Mouse (Mus musculus) midbrain, embryonic 10.5 days (tissue): ENCODE measurements around the gene Lgi4. TPM values are rescaled to one million over a fixed set of nuclear protein-coding genes. Genes with fewer than 3 reads are reported as not detected.

Experiments used
- DNase-seq: peaks from one replicate; pipeline ENCODE4 v3.0.0-alpha.2; 2017; ENCODE audit warnings: low spot score
- H3K27ac ChIP-seq: fragments of 300-500 bp; sonication (generic); replicated peaks from 2 replicates; pipeline ENCODE4 v1.5.1; 2016; ENCODE audit warnings: mild to moderate bottlenecking
- H3K27me3 ChIP-seq: fragments of 300-500 bp; sonication (generic); 2 replicates; pipeline ENCODE4 v1.6.1; 2016; ENCODE audit warnings: low read depth, mild to moderate bottlenecking; ENCODE audit not compliant: poor library complexity, severe bottlenecking
- H3K36me3 ChIP-seq: fragments of 300-500 bp; sonication (generic); 2 replicates; pipeline ENCODE4 v1.6.1; 2016; ENCODE audit warnings: mild to moderate bottlenecking, moderate library complexity
- H3K4me1 ChIP-seq: fragments of 300-500 bp; sonication (generic); 2 replicates; pipeline ENCODE4 v1.6.1; 2016
- H3K4me3 ChIP-seq: fragments of 300-500 bp; sonication (generic); 2 replicates; pipeline ENCODE4 v1.5.1; 2016; ENCODE audit warnings: mild to moderate bottlenecking, moderate library complexity
- H3K9me3 ChIP-seq: fragments of 300-500 bp; sonication (generic); replicated peaks from 2 replicates; pipeline ENCODE4 v1.6.1; 2016; ENCODE audit warnings: mild to moderate bottlenecking
- WGBS: fragments of 180-500 bp; shearing (Covaris S2); methylation state at CpG from one replicate; pipeline ENCODE4 v1.1.7; 2016; 5-methylcytosine and 5-hydroxymethylcytosine counted together
- polyA plus RNA-seq: library from polyadenylated mRNA; unstranded; fragments of >200 nt; fragmentation: Nextera tagmentation; extraction: Ambion mirVana; gene quantifications from 2 replicates; pipeline ENCODE4 v1.2.1, GENCODE M21; 2016

Gene Lgi4
- polyA plus RNA-seq, 1 experiment from 2014 or later, result 1.2 TPM

DNA sequence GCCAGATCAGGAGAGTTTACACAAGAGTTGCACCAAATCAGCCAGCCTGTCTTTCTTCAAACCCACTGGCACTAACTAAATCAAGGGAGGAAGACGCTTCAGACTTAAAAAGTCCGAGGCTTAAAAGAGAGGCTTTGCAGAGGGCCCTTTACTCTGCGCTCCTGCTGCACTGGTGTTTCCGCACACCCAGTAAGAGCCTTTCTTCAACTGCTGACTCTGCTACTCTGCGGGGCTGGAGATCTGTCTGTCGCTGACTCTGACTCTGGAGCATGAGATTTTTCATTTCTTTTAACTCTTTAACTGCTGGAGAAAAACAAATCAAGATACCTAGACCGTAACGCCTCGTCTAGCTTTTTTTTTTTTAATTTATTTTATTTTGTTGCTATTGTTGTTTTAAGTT lies 25.0 kb downstream of the Lgi4 start:
- H3K27ac ChIP-seq, result 0 out of 2 replicates have a peak overlapping the region, but pooled peaks have one; percentile 2

DNA sequence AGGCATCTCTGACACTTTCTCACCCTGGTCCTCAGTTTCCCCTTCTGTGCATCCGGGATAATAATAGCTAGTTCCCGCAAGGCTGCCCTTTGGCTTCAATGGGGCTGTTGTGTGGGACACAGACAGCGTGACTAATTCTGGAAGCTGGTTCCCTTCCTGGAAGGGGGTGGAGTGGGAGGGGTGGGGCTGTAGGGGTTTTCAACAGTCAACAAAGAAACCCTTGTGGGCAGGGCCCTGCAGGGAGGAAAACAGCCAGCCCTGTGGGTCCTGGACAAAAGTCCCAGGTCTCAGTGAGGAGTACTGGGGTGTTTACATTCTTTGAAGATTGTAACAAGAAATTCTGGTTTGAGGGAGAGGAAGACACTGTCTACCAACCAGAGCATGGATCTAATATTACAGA lies 26.0 kb downstream of the Lgi4 start:
- H3K27ac ChIP-seq, result peak overlapping the region; percentile 55
- H3K36me3 ChIP-seq, result no peaks in the 10 kb centered on the region
- no peaks in the 10 kb centered on the region for H3K27me3 ChIP-seq
- H3K4me3 ChIP-seq, result no peak overlapping the region
- 31% methylated on average over 3 of the region's 3 CpGs for WGBS
- DNase-seq, result no peak
- H3K4me1 ChIP-seq, result peaks cover 24% of the 10 kb centered on the region
- H3K9me3 ChIP-seq, result peaks cover 3% of the 10 kb centered on the region; the same call in 1 of the 2 replicates

More for the DNA sequence above, 25.0 kb downstream of the Lgi4 start:
- no peak for DNase-seq
- no peak overlapping the region for H3K4me3 ChIP-seq
- no peaks in the 10 kb centered on the region for H3K27me3 ChIP-seq
- H3K4me1 ChIP-seq, result peaks cover 24% of the 10 kb centered on the region
- 72% methylated on average over 9 of the region's 9 CpGs for WGBS
- H3K36me3 ChIP-seq, result no peaks in the 10 kb centered on the region
- H3K9me3 ChIP-seq, result no peaks in the 10 kb centered on the region

DNA sequence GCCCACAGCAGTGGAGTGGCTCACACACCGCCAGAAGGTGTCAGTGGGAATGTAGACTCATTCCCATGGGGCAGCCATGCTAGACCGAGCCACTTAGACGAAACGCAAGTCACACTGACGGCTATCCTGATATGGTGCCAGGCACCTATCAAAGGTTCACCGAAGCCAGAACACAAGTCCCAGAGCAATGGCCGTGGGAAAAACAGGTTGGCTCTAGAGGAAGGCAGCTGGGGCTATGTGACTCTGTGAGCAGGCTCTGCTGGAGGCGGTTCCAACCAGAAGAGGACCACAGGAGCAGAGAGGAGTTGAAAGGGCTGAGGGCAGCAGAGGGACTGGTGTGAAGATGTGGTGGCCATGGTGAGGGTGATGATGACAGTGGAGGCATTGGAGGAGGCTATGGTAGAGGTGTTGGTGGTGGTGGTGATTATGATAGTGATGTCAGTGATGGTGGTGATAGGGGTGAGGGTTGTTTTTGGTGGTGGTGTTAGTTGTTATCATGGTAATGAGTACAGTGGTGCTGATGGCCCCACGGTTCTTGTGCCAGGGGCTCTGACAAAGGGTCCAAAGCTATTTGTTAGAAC lies 27.1 kb downstream of the Lgi4 start:
- H3K27ac ChIP-seq, result 0 out of 2 replicates have a peak overlapping the region, but pooled peaks have one; percentile 55
- WGBS, result 93% methylated on average over 9 of the region's 9 CpGs

DNA sequence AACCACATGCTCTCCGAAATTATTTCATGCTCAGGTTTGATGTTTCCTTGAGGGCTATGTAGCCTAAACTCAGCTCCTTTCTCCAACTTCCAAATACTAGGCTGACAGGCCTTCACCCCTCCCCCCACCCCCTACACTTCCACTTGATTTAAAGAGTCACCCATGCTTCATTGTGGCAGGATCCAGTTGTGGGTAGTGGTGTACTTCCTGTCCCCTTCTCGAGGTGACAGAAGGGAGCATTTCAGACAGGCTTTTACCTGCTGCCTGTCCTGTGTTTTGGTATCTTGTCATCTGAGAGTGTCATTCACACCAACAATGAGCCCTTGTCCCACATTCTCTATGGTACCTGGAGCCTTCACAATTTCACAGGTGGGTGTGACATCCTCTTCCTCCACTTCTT lies 28.1 kb downstream of the Lgi4 start:
- H3K27me3 ChIP-seq, result no peaks in the 10 kb centered on the region
- no peaks in the 10 kb centered on the region for H3K36me3 ChIP-seq
- DNase-seq, result no peak
- H3K4me1 ChIP-seq, result peaks cover 24% of the 10 kb centered on the region
- H3K27ac ChIP-seq, result no peak overlapping the region
- no peak overlapping the region for H3K4me3 ChIP-seq
- WGBS, result 77% methylated on average over 2 of the region's 2 CpGs
- H3K9me3 ChIP-seq, result peaks cover 3% of the 10 kb centered on the region; the same call in 1 of the 2 replicates

More for the DNA sequence above, 27.1 kb downstream of the Lgi4 start:
- Histone ChIP-seq H3K36me3 (no peaks in the 10 kb centered on the region), H3K9me3 (peaks cover 3% of the 10 kb centered on the region; the same call in 1 of the 2 replicates), H3K4me1 (peaks cover 24% of the 10 kb centered on the region), H3K27me3 (no peaks in the 10 kb centered on the region), H3K4me3 (no peak overlapping the region)
- no peak for DNase-seq

DNA sequence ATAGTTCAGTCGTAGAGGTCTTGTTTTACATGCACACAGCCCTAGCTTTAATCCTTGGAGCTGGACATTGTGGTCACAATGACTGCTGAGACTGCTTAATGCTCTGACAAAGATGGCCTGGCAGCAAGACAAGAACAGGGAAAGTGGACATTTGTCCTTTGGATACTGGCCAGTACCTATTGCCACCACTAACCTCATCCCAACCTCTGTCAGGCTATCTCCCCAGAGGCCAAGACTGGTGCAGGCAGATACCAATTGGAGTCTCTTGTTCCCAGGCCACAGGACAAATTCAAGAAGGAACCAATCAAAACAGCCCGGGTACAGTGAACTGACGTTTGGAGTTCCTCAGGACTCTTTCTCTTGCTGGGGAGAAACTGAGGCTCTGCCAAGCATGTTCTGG lies 29.1 kb downstream of the Lgi4 start:
- WGBS, result 82% methylated on average over 3 of the region's 3 CpGs
- peaks cover 18% of the 10 kb centered on the region for H3K4me1 ChIP-seq
- no peak for DNase-seq

DNA sequence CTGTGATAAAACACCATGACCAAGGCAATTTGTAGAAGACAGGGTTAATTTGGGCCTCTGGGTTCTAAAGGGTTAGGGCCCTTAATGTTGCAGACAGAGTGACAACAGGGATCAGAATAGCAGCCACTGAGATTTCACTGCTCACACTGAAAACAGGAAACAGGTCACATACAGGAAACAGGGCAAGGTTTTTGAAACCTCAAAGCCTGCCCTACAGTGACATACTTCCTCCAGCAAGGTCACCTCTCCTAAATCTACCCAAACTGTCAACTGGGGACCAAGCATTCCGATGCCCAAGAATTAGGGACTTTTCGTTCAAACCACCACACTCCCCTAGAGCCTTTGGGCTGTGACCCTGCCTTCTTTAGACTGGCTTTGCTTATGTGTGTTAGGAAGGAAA lies 30.6 kb downstream of the Lgi4 start:
- no peaks in the 10 kb centered on the region for H3K36me3 ChIP-seq
- H3K4me3 ChIP-seq, result no peak overlapping the region
- peaks cover 12% of the 10 kb centered on the region for H3K4me1 ChIP-seq
- WGBS, result 79% methylated on average over 2 of the region's 2 CpGs
- H3K9me3 ChIP-seq, result peaks cover 3% of the 10 kb centered on the region; the same call in 1 of the 2 replicates
- no peak overlapping the region for H3K27ac ChIP-seq
- H3K27me3 ChIP-seq, result no peaks in the 10 kb centered on the region
- no peak for DNase-seq

More for the DNA sequence above, 29.1 kb downstream of the Lgi4 start:
- Histone ChIP-seq H3K27me3 (no peaks in the 10 kb centered on the region), H3K36me3 (no peaks in the 10 kb centered on the region), H3K9me3 (peaks cover 3% of the 10 kb centered on the region; the same call in 1 of the 2 replicates), H3K27ac (no peak overlapping the region), H3K4me3 (no peak overlapping the region)

DNA sequence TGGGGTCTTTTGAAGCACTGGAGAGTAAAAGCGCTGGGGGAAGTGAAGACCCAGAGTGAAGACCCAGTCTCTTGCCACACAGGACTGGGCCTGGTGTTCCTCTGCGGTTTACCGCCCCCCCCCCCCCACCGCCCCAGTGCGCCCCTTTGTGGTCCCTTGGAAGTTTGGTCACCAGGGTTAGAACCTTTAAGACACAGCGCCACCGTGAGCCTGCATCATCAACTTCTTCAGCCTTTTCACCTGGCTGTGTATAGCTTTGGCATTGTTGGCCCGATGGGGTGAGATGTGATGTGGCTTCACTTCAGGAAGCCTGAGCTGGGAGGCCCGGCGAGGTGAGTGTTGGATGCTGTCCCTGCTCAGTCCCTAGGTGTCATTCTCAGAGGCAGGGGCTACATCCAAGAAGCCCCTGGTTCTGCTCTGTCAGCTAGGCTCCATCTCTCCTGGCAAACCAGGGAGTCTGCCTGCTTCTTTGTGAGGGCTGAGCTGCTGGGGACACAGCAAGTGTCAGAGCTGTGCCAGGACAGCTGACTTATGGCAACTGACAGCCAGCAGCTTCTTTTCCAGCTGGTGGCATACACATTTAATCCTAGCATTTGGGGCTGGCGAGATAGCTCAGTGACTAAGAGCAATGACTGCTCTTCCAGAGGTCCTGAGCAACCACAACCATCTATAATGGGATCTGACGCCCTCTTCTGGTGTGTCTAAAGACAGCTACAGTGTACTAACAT lies 35.8 kb downstream of the Lgi4 start:
- Histone ChIP-seq H3K4me1 (peaks cover 8% of the 10 kb centered on the region), H3K36me3 (no peaks in the 10 kb centered on the region), H3K4me3 (no peak overlapping the region), H3K27me3 (no peaks in the 10 kb centered on the region), H3K27ac (no peak overlapping the region), H3K9me3 (peaks cover 2% of the 10 kb centered on the region; the same call in 1 of the 2 replicates)
- WGBS, result 27% methylated on average over 12 of the region's 12 CpGs
- no peak for DNase-seq

DNA sequence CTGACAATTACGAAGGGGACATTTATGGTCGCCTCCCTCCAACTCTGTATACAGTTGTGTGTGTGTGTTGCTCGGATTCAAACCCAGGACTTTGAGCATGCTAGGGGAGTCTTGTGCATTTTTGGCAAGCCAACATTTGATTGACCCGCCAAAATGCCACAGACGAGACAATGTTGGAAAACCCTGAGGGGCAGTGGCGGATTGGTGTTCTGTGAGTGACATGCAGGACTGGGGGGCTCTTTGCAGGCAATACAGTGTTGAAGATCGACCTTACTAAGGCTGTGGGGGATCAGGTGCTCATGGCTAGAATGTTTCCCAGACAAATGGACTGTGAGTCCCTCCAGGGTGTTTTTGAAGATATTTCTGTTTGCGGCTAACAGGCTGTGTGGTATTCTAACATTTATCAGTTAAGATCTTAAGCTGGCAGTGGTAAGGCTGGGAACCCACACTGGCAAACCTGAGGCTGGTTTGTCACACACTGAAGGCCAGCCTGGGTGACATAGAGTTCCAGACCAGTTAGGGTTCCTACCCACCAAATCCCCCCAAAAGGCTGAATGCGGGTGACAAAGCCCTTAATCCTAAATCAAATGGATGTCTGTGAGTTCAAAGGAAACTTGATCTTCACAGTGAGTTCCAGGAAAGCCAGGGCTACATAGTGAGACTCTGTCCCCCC lies 37.9 kb downstream of the Lgi4 start:
- no peak overlapping the region for H3K27ac ChIP-seq
- no peak overlapping the region for H3K4me3 ChIP-seq
- WGBS, result 73% methylated on average over 9 of the region's 9 CpGs
- no peaks in the 10 kb centered on the region for H3K27me3 ChIP-seq
- DNase-seq, result no peak
- H3K4me1 ChIP-seq, result peaks cover 8% of the 10 kb centered on the region
- no peaks in the 10 kb centered on the region for H3K9me3 ChIP-seq
- no peaks in the 10 kb centered on the region for H3K36me3 ChIP-seq

DNA sequence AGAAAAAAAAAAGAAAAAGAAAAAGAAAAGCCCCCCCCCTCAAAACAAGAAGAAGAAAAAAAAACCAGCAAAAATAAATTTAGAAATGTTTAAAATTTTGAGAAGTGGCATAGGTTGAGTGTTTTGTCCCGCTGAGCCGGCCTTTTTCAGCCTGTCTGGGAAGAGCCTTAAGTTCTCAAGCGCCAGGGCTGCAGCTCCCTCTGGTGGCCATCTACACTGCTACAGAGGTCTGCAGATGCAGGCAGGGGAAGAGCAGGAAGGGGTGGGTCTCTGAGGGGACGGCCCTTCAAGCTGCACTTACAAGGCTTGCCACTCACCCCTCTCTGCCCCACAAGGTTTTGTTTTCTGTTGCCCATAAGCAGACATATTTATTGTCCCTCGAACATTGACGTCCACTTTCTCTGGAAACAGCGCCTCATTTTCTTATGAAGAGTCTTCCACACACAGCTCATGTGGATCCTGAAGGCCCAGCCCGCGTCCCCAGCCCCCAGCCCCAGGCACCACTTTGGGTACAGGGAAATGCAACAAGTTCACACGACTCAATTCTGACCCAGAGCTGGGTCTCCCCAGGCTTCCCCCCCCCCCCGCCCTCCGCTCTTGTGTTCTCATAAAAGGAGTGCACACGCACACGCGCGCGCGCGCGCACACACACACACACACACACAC lies 38.6 kb downstream of the Lgi4 start:
- 36% methylated on average over 20 of the region's 20 CpGs for WGBS
- H3K27ac ChIP-seq, result peak overlapping the region; percentile 66

DNA sequence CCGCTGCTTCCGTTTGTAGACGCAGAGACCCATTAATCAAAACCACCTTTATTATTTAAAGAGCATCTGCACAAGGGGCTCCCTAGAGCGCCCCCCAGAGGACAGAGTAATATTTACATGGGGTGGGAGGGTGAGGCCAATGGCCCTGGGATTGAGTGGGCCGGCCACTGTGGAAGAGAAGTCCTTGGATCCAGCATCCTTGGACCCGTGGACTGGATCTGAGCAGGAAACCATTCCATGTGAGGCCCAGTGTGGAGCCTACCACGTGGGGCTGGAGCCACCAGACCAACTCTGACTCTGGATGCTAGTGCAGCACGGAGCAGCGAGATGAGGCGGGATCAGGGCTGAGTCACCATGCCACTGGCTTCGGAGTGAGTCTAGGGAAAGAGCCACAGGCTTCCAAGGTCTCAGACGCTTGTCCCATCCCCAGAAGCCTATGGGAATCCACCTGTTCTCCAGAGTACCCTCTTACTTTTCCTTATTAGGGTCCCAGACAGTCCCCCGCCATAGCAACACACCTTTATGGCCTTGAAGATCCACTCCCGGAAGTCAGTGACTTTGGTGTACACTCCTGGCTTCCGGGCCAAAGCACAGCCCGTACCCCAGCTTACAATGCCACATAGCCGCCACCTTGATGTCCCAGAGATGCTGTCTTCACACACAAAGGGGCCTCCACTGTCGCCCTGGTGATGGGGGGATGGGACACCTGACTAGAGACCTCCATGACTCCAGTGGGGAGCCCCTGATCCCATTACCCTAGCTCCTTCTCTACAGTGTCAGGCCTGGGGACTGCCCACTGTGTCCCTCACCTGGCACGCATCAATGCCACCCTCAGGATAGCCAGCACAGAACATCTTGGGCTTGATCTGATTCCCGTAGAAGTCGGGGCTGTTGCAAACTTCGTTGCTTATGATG lies 39.8 kb downstream of the Lgi4 start:
- Histone ChIP-seq H3K9me3 (no peaks in the 10 kb centered on the region), H3K27ac (no peak overlapping the region), H3K4me1 (peaks cover 8% of the 10 kb centered on the region), H3K4me3 (no peak overlapping the region), H3K27me3 (0 out of 2 replicates have a peak, but pooled peaks cover 8% of the 10 kb centered on the region), H3K36me3 (no peaks in the 10 kb centered on the region)
- 78% methylated on average over 22 of the region's 22 CpGs for WGBS
- no peak for DNase-seq

More for the DNA sequence above, 38.6 kb downstream of the Lgi4 start:
- no peaks in the 10 kb centered on the region for H3K9me3 ChIP-seq
- H3K4me1 ChIP-seq, result peaks cover 8% of the 10 kb centered on the region
- no peaks in the 10 kb centered on the region for H3K36me3 ChIP-seq
- DNase-seq, result peak; percentile 88
- H3K27me3 ChIP-seq, result no peaks in the 10 kb centered on the region
- peak overlapping the region; percentile 40 for H3K4me3 ChIP-seq

DNA sequence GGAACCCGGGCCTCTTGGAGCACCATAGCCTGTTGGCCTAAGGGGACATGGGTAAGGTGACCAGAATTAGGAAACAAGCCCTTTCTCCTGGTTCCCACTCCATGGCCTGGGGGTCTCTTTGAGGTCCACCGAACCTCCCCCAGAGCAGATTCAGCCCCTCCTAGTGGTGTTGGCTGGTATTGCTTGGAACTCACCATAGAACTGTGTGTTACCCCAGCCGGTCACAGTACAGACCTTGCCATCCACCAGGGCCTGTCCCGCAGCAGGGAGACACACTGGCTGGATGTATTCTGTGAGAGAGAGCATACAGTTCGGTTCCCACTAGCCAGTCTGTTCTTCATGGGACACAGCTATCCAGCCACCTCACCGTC lies 40.5 kb downstream of the Lgi4 start:
- 0 out of 2 replicates have a peak, but pooled peaks cover 8% of the 10 kb centered on the region for H3K27me3 ChIP-seq
- H3K4me1 ChIP-seq, result peaks cover 8% of the 10 kb centered on the region
- no peak for DNase-seq
- H3K27ac ChIP-seq, result no peak overlapping the region
- H3K36me3 ChIP-seq, result no peaks in the 10 kb centered on the region
- H3K4me3 ChIP-seq, result no peak overlapping the region
- no peaks in the 10 kb centered on the region for H3K9me3 ChIP-seq
- 92% methylated on average over 6 of the region's 6 CpGs for WGBS
